Mouse (Mus musculus): ENCODE measurements around the gene Hdhd3. TPM values are rescaled to one million over a fixed set of nuclear protein-coding genes. Genes with fewer than 3 reads are reported as not detected.
A peak's percentile ranks its signal among the peaks of the same experiment; 100 is the strongest.

The Hdhd3 gene
- total RNA-seq, 1 experiment: 0.62 TPM

- Histone ChIP-seq H3K9ac (ENCODE audit: insufficient read depth, low read depth, low read length, poor library complexity, severe bottlenecking) (peak within 1 kb of the TSS; percentile 96), H3K4me3 (ENCODE audit: insufficient read depth in 1 of 2, low read depth in 1 of 2, low read length in 2 of 2, poor library complexity in 1 of 2, severe bottlenecking in 1 of 2) (peak within 1 kb of the TSS; percentile 79 to 94), H3K27ac (ENCODE audit: insufficient read depth, low read depth, low read length, poor library complexity, severe bottlenecking) (peak within 1 kb of the TSS; percentile 76), H3K4me1 (ENCODE audit: control insufficient read depth in 2 of 2, insufficient read depth in 2 of 2, low read length in 2 of 2, poor library complexity in 1 of 2) (peaks cover 0 to 6% of the 10 kb centered on the region in 2 experiments; a peak in 2 of 4 replicates), H3K9me3 (ENCODE audit: control insufficient read depth, insufficient read depth, low read depth, low read length) (no peaks in the 10 kb centered on the region), H3K36me3 (ENCODE audit: control insufficient read depth, insufficient read depth, low read length, poor library complexity, severe bottlenecking) (peaks cover 5% of the 10 kb centered on the region; the same call in 1 of the 2 replicates)
- peak; percentile 99 for DNase-seq (ENCODE audit: low read depth, low spot score)
- TF ChIP-seq HCFC1 (IDR thresholded peaks at IDR 0.05; ENCODE audit: borderline replicate concordance, insufficient read depth, low read length): peak; percentile 70
- no peak for TF ChIP-seq ZC3H11A (IDR thresholded peaks at IDR 0.05; ENCODE audit: borderline replicate concordance, low read depth, low read length)
- TF ChIP-seq CHD2 (IDR thresholded peaks at IDR 0.05; ENCODE audit: low read depth, low read length): peak; percentile 88
- in situ Hi-C loops (cut with MboI; ENCODE audit: low sequenced_read_pairs in 2 of 2, unreplicated experiment in 2 of 2): no loop called here
These were observed 21.6 kb upstream of the Hdhd3 start, which contains the start of the genes Pole3 and 4933430I17Rik for GRCm38 (mm10) chr4:62524651-62525488. Gene Pole3 (minus strand): TSS chr4:62525068. Gene 4933430I17Rik (plus strand): TSS chr4:62525369.

- in situ Hi-C loops (cut with MboI; ENCODE audit: low sequenced_read_pairs in 2 of 2, unreplicated experiment in 2 of 2): no loop called here
- Histone ChIP-seq H3K4me3 (ENCODE audit: insufficient read depth in 1 of 2, low read depth in 1 of 2, low read length in 2 of 2, poor library complexity in 1 of 2, severe bottlenecking in 1 of 2) (no peak overlapping the region), H3K36me3 (ENCODE audit: control insufficient read depth, insufficient read depth, low read length, poor library complexity, severe bottlenecking) (peaks cover 5% of the 10 kb centered on the region; the same call in 1 of the 2 replicates), H3K9me3 (ENCODE audit: control insufficient read depth, insufficient read depth, low read depth, low read length) (no peaks in the 10 kb centered on the region), H3K27ac (ENCODE audit: insufficient read depth, low read depth, low read length, poor library complexity, severe bottlenecking) (no peak overlapping the region), H3K9ac (ENCODE audit: insufficient read depth, low read depth, low read length, poor library complexity, severe bottlenecking) (no peak overlapping the region), H3K4me1 (ENCODE audit: control insufficient read depth in 2 of 2, insufficient read depth in 2 of 2, low read length in 2 of 2, poor library complexity in 1 of 2) (peaks cover 0 to 6% of the 10 kb centered on the region in 2 experiments; a peak in 2 of 4 replicates)
- TF ChIP-seq ZNF384 (IDR thresholded peaks at IDR 0.05; ENCODE audit: low read depth, low read length): no peak
- no peak for TF ChIP-seq CHD2 (IDR thresholded peaks at IDR 0.05; ENCODE audit: low read depth, low read length)
- no peak for TF ChIP-seq HCFC1 (IDR thresholded peaks at IDR 0.05; ENCODE audit: borderline replicate concordance, insufficient read depth, low read length)
- TF ChIP-seq ZC3H11A (IDR thresholded peaks at IDR 0.05; ENCODE audit: borderline replicate concordance, low read depth, low read length): no peak
- TF ChIP-seq MAFK (IDR thresholded peaks at IDR 0.05; ENCODE audit: insufficient read depth, low read depth, low read length): no peak
- no peak for DNase-seq (ENCODE audit: low read depth, low spot score)
These were observed 17.7 kb upstream of the Hdhd3 start for GRCm38 (mm10) chr4:62520892-62521400.

- Histone ChIP-seq H3K9ac (ENCODE audit: insufficient read depth, low read depth, low read length, poor library complexity, severe bottlenecking) (peak within 1 kb of the TSS; percentile 92), H3K4me3 (ENCODE audit: insufficient read depth in 1 of 2, low read depth in 1 of 2, low read length in 2 of 2, poor library complexity in 1 of 2, severe bottlenecking in 1 of 2) (peak within 1 kb of the TSS; percentile 89 to 92), H3K36me3 (ENCODE audit: control insufficient read depth, insufficient read depth, low read length, poor library complexity, severe bottlenecking) (peaks cover 5% of the 10 kb centered on the region; the same call in 1 of the 2 replicates), H3K27ac (ENCODE audit: insufficient read depth, low read depth, low read length, poor library complexity, severe bottlenecking) (peak within 1 kb of the TSS; percentile 17), H3K4me1 (ENCODE audit: control insufficient read depth in 2 of 2, insufficient read depth in 2 of 2, low read length in 2 of 2, poor library complexity in 1 of 2) (peaks cover 0 to 6% of the 10 kb centered on the region in 2 experiments; a peak in 2 of 4 replicates), H3K9me3 (ENCODE audit: control insufficient read depth, insufficient read depth, low read depth, low read length) (no peaks in the 10 kb centered on the region)
- DNase-seq (ENCODE audit: low read depth, low spot score): peak; percentile 76
- TF ChIP-seq CHD2 (IDR thresholded peaks at IDR 0.05; ENCODE audit: low read depth, low read length) (no peak), HCFC1 (IDR thresholded peaks at IDR 0.05; ENCODE audit: borderline replicate concordance, insufficient read depth, low read length) (peak; percentile 56; the same call in 1 of the 2 replicates)
- in situ Hi-C loops (cut with MboI; ENCODE audit: low sequenced_read_pairs in 2 of 2, unreplicated experiment in 2 of 2): no loop called here
These were observed 16.6 kb upstream of the Hdhd3 start, which contains the start of gene Alad for GRCm38 (mm10) chr4:62519849-62520233. Gene Alad (minus strand): TSS chr4:62519918.

GRCm38 (mm10) chr4:62519122-62519848, 16.0 kb upstream of the Hdhd3 start:
- peak overlapping the region; percentile 17 for H3K27ac ChIP-seq (ENCODE audit: insufficient read depth, low read depth, low read length, poor library complexity, severe bottlenecking)
- peak overlapping the region; percentile 89 to 92 for H3K4me3 ChIP-seq (ENCODE audit: insufficient read depth in 1 of 2, low read depth in 1 of 2, low read length in 2 of 2, poor library complexity in 1 of 2, severe bottlenecking in 1 of 2)
- no peaks in the 10 kb centered on the region for H3K9me3 ChIP-seq (ENCODE audit: control insufficient read depth, insufficient read depth, low read depth, low read length)
- in situ Hi-C loops (cut with MboI; ENCODE audit: low sequenced_read_pairs in 2 of 2, unreplicated experiment in 2 of 2): no loop called here
- H3K36me3 ChIP-seq (ENCODE audit: control insufficient read depth, insufficient read depth, low read length, poor library complexity, severe bottlenecking): peaks cover 5% of the 10 kb centered on the region; the same call in 1 of the 2 replicates
- peaks cover 0 to 5% of the 10 kb centered on the region in 2 experiments; a peak in 2 of 4 replicates for H3K4me1 ChIP-seq (ENCODE audit: control insufficient read depth in 2 of 2, insufficient read depth in 2 of 2, low read length in 2 of 2, poor library complexity in 1 of 2)
- TF ChIP-seq ZNF384 (IDR thresholded peaks at IDR 0.05; ENCODE audit: low read depth, low read length) (no peak), CHD2 (IDR thresholded peaks at IDR 0.05; ENCODE audit: low read depth, low read length) (no peak), ZC3H11A (IDR thresholded peaks at IDR 0.05; ENCODE audit: borderline replicate concordance, low read depth, low read length) (no peak), MAFK (IDR thresholded peaks at IDR 0.05; ENCODE audit: insufficient read depth, low read depth, low read length) (no peak), HCFC1 (IDR thresholded peaks at IDR 0.05; ENCODE audit: borderline replicate concordance, insufficient read depth, low read length) (no peak)
- H3K9ac ChIP-seq (ENCODE audit: insufficient read depth, low read depth, low read length, poor library complexity, severe bottlenecking): peak overlapping the region; percentile 92
- DNase-seq (ENCODE audit: low read depth, low spot score): peak; percentile 51
